Mouse (Mus musculus): ENCODE results near the gene Wbp2.

Gene Wbp2

GRCm38 (mm10) chr11:116030898-116031845 lies 55.6 kb downstream of the Wbp2 start:
- peak; percentile 42 for DNase-seq (ENCODE audit: low spot score)

GRCm38 (mm10) chr11:116030088-116030897 lies 56.5 kb downstream of the Wbp2 start, which contains the start of gene Unk:
Unk (plus strand) TSS chr11:116030322.
- DNase-seq (ENCODE audit: low spot score), result peak; percentile 98

GRCm38 (mm10) chr11:116029086-116029865 lies 57.5 kb downstream of the Wbp2 start:
- DNase-seq (ENCODE audit: low spot score), result no peak

Data from testis, postnatal 14 days (tissue).